Mouse (Mus musculus): ENCODE measurements around the gene Hecw1. TPM values are rescaled to one million over a fixed set of nuclear protein-coding genes. Genes with fewer than 3 reads are reported as not detected.

The Hecw1 gene
- polyA plus RNA-seq, 1 experiment from 2014 or later: 0.24 TPM

Other genes with a start within 250 kb of the Hecw1 start
- 117 and 123 TPM in 2 replicates for gene Mrpl32, start 89.9 kb upstream of the Hecw1 start, polyA plus RNA-seq (2014; fragmentation: Nextera tagmentation; extraction: Ambion mirVana)
- gene Psma2, start 90.0 kb upstream of the Hecw1 start, polyA plus RNA-seq (2014; fragmentation: Nextera tagmentation; extraction: Ambion mirVana): 219 and 232 TPM in 2 replicates
- gene AW209491, start 106.9 kb upstream of the Hecw1 start, polyA plus RNA-seq (2014; fragmentation: Nextera tagmentation; extraction: Ambion mirVana): 35.0 and 35.2 TPM in 2 replicates